Mouse (Mus musculus): ENCODE measurements around the gene Snx1.

The Snx1 gene

GRCm38 (mm10) chr9:66126456-66127192 lies at the start of gene Snx1, which contains the start of gene Ciao2a:
Gene Snx1 (minus strand): TSS chr9:66126587.
Gene Ciao2a (plus strand): TSS chr9:66126611.
- DNase-seq (ENCODE audit: inconsistent ontology term) = peak; percentile 92

DNA sequence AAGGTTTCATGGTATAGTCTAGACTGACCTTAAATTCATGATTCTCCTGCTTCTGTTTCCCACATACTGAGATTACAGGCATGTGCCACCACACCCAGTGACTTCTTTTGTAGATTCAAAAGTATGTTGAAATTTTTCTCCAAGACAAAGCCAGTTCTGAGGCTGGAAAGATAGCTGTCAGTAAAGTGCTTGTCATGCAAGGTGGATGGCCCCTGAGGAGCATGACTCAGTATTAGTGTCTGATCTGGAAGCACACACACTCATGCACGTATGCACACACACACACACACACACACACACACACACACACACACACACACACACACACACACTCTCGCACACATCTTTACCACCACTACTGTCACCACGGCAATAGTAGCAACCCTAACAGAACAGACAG lies 48.6 kb upstream of the Snx1 start:
- DNase-seq (ENCODE audit: inconsistent ontology term) = no peak

GRCm38 (mm10) chr9:66173316-66173855 lies 47.0 kb upstream of the Snx1 start:
- no peak for DNase-seq (ENCODE audit: inconsistent ontology term)

DNA sequence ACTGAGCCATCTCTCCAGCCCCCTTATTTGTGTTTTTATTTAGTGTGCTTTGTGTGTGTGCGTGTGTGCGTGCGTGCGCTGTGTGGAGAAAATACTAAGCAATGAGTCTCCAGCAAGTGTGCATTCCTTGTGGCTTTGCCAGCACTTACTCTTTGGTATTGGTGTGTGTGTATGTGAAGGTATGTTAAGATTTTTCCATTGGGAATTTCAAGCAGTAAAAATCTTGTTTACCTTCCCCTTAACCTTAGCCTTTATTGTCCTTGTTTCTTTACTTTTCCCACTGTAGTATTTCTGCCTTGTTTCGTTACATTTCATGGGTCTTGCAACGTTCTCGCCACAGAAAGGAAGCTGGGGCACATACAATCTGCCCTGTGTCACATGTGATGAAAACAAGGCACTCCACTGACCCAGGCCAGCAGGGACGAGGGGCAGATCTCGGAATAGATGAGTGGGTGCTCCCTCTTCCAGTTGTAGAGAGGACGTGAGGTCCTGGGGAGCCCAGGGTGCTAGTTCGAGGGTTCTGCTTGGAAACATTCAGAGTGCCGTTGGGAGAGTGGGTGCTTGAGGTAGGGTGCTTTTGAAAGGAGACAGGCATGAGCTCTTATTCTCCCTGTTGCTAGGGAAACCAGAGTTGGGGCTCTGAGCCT lies 45.0 kb upstream of the Snx1 start:
- DNase-seq (ENCODE audit: inconsistent ontology term) = no peak

DNA sequence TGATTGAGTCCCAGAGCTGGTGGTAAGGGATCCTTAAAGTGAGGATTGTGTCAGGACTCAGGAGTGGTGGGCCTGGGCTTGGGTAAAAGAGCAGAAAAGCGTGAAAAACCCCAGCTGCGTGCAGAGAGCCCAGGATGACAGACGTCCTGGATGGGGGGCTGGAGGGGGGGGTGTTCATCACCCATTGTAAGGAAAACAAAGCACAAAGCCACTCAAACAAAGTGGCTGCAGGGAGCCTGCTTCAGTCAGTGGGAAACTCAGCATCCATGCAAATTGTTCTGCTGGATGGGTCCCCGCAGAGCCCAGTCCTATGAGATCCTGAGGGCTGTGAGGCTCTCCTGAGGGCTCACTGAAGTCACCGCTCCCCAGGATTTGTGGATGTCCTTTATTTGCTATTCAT lies 44.1 kb upstream of the Snx1 start:
- peak; percentile 19 for DNase-seq (ENCODE audit: inconsistent ontology term)

- no peak for DNase-seq (ENCODE audit: inconsistent ontology term)
Observed at GRCm38 (mm10) chr9:66168233-66168632, 41.8 kb upstream of the Snx1 start.

- DNase-seq (ENCODE audit: inconsistent ontology term) = no peak
Observed at GRCm38 (mm10) chr9:66167222-66167621, 40.8 kb upstream of the Snx1 start.

- DNase-seq (ENCODE audit: inconsistent ontology term) = no peak
Observed at GRCm38 (mm10) chr9:66162995-66163394, 36.6 kb upstream of the Snx1 start.

- DNase-seq (ENCODE audit: inconsistent ontology term) = no peak
Observed at GRCm38 (mm10) chr9:66160155-66160554, 33.8 kb upstream of the Snx1 start.

DNA sequence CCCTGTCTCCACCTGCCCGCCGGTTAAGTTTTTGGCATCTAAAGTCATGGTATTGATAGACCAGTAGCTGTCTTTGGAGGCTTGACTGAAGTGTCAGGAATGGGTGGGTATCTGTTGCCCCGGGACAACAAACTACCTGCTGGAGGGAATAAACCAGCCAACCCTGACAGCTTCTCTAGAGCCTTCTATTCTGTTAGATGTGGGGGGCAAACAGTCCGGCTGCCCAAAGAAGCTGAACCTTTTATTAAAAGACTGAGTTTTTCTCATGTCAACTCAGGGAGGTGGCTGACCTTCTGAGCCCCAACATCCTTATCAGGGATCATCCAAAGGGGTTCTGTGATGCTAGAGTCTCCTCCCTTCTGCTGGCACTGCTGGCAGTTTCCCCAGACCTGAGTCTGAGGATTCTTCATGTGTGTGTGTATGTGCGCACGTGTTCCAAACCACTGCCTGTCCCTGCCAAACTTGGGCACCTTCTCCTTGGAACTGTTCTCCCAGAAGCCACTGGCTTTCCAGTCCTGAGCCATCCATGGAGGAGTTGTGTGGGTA lies 32.6 kb upstream of the Snx1 start:
- DNase-seq (ENCODE audit: inconsistent ontology term) = no peak

GRCm38 (mm10) chr9:66157958-66158830 lies 31.8 kb upstream of the Snx1 start, which contains the start of gene Dapk2:
Gene Dapk2 (plus strand): TSS chr9:66158223.
- DNase-seq (ENCODE audit: inconsistent ontology term) = peak; percentile 81

GRCm38 (mm10) chr9:66155534-66155933 lies 29.1 kb upstream of the Snx1 start:
- no peak for DNase-seq (ENCODE audit: inconsistent ontology term)

GRCm38 (mm10) chr9:66154013-66154412 lies 27.6 kb upstream of the Snx1 start:
- DNase-seq (ENCODE audit: inconsistent ontology term) = no peak

GRCm38 (mm10) chr9:66153594-66153993 lies 27.2 kb upstream of the Snx1 start:
- no peak for DNase-seq (ENCODE audit: inconsistent ontology term)

DNA sequence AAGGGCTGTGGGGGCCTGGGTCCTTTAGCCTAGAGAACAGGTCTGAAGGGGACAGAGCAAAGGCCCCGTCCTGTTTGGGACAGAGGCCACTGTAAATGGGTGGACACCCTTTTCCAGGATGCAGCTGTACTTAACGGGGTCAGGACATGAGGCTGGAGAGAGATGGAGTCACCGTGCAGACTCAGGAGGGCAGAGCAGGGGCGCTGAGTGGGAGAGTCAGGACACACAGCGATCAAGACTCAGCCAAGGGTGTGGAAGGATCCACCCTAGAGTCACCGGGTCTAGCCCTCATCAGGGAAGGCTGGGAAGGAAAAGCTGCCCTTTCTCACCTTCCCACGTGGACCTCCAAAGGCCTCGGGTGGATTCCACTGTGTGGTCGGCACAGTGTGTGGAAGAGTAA lies 25.6 kb upstream of the Snx1 start:
- no peak for DNase-seq (ENCODE audit: inconsistent ontology term)

DNA sequence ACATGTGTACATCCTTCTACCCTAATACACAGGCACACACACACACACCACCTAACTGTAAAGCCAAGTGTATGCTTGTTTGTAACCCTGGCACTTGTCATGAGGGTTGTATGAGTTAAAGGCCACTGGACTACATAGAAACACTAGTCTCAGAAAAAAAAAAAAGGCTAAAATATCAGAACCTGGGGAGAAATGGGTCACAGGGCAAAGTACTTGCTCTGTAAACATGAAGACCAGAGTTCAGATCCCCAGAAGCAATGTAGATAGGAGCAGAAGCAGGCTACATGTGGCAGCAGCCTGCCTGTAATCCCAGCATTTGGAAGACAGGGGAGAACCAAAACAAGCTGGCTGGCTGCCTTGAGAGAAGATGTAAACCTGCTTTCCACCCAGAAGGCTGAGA lies 19.8 kb upstream of the Snx1 start:
- no peak for DNase-seq (ENCODE audit: inconsistent ontology term)

GRCm38 (mm10) chr9:66144248-66144647 lies 17.9 kb upstream of the Snx1 start:
- peak; percentile 31 for DNase-seq (ENCODE audit: inconsistent ontology term)

GRCm38 (mm10) chr9:66142265-66142664 lies 15.9 kb upstream of the Snx1 start:
- no peak for DNase-seq (ENCODE audit: inconsistent ontology term)

GRCm38 (mm10) chr9:66138193-66138592 lies 11.8 kb upstream of the Snx1 start:
- no peak for DNase-seq (ENCODE audit: inconsistent ontology term)

DNA sequence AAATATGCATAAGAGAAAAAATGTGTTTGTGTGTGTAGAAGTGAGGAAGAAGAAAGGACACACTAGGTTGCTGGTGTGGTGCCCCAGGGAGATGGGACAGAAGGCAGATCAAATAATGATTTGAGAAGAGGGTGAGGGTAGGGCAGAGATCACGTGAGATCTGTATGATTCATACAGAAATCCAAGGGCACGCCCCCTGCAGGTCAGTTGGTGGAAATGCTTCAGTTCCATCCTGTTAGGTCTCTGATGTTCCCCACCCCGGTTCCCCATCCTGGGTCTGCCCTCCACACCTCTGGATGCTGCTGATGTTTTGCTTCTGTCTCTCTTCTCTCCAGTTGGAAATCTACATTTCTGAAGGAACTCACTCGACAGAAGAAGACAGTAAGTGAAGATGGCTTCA lies 9.6 kb upstream of the Snx1 start:
- DNase-seq (ENCODE audit: inconsistent ontology term) = no peak

DNA sequence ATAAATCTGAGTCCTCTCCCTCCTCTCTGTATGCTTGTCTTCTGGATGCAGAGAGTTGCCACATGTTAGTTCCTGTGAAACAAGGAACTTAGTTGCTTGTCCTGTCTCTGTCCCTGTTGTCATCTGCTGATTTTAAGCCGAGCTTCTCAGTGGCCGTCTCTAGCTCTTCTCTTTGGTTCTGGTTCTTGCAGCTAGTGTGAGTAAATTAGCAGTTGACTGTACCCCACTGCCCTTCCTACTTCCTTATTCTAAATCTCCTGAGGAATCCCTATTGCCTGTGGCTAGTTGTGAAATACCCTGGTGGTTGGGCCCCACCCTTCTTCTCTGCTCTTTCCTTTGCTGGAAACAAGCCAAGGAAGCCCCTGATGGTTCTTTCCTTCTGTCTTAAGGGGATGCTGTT lies 5.1 kb upstream of the Snx1 start:
- DNase-seq (ENCODE audit: inconsistent ontology term) = no peak

- DNase-seq (ENCODE audit: inconsistent ontology term) = no peak
Observed at GRCm38 (mm10) chr9:66127884-66128283, 1.5 kb upstream of the Snx1 start.

All from Muller cell, postnatal 12 days (primary cell).